Mouse (Mus musculus) lung, embryonic 14.5 days (tissue): ENCODE measurements around the gene Mlxipl. TPM values are rescaled to one million over a fixed set of nuclear protein-coding genes. Genes with fewer than 3 reads are reported as not detected.

Source experiments
- ATAC-seq: fragments of 200-750 bp; cut with Nextera tagmentation; 2 replicates; pipeline ENCODE4 v1.8.0; 2017; ENCODE audit warnings: mild to moderate bottlenecking, moderate TSS enrichment, moderate library complexity; ENCODE audit not compliant: insufficient read depth
- DNase-seq: peaks from one replicate; pipeline ENCODE4 v3.0.0-alpha.2; 2015
- H3K27ac ChIP-seq: fragments of 300-500 bp; sonication (generic); 2 replicates; pipeline ENCODE4 v1.5.1; 2014; ENCODE audit warnings: low read depth, mild to moderate bottlenecking, moderate library complexity
- H3K27me3 ChIP-seq: fragments of 300-500 bp; sonication (generic); 2 replicates; pipeline ENCODE4 v1.6.1; 2014; ENCODE audit warnings: low read length, control low read depth; ENCODE audit not compliant: insufficient read depth
- H3K36me3 ChIP-seq: fragments of 300-500 bp; sonication (generic); 2 replicates; pipeline ENCODE4 v1.6.1; 2014; ENCODE audit warnings: control low read depth; ENCODE audit not compliant: insufficient read depth
- H3K4me1 ChIP-seq: fragments of 300-500 bp; sonication (generic); 2 replicates; pipeline ENCODE4 v1.6.1; 2014; ENCODE audit warnings: antibody characterized with exemption, control low read depth; ENCODE audit not compliant: insufficient read depth
- H3K4me2 ChIP-seq: fragments of 300-500 bp; sonication (generic); 2 replicates; pipeline ENCODE4 v1.6.1; 2014; ENCODE audit warnings: mild to moderate bottlenecking
- H3K4me3 ChIP-seq: fragments of 300-500 bp; sonication (generic); 2 replicates; pipeline ENCODE4 v1.5.1; 2014; ENCODE audit warnings: low read depth, low read length
- H3K9ac ChIP-seq: fragments of 300-500 bp; sonication (generic); 2 replicates; pipeline ENCODE4 v1.6.1; 2014
- H3K9me3 ChIP-seq: fragments of 300-500 bp; sonication (generic); 2 replicates; pipeline ENCODE4 v1.6.1; 2016; ENCODE audit warnings: low read depth, low read length, control low read depth
- CTCF ChIP-seq: IDR thresholded peaks from 2 replicates; pipeline ENCODE4 v1.5.1; 2016; ENCODE audit warnings: antibody characterized with exemption, low read depth
- WGBS: fragments of 180-500 bp; shearing (Covaris S2); extraction: QIAGEN DNeasy Blood & Tissue Kit; methylation state at CpG from one replicate; pipeline ENCODE4 v1.1.7; 2014; 5-methylcytosine and 5-hydroxymethylcytosine counted together
- polyA plus RNA-seq: library from polyadenylated mRNA; unstranded; fragments of >200 nt; fragmentation: Nextera tagmentation; extraction: Ambion mirVana; gene quantifications from 2 replicates; pipeline ENCODE4 v1.2.1, GENCODE M21; 2014

The Mlxipl gene
- polyA plus RNA-seq, 1 experiment from 2014 or later: 2.1 TPM

DNA sequence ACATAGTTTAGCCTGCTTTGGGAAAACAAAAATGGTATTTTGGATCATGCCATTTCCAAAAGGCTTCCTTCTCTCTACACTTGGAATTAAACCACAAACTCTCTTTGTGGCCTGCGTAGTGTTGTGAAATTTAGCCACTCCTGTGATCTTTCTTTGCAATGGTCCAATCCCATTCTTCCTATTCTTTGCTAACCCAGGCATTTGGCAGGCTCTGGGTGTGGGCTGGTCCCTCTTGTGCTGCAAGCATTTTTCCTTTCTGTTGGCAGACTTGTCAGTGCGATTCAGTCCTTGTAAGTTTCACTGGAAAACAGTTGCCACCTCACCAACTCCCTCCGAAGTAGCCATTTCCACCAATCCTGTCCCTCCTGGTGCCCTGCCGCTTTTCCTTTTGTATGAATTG lies 71.5 kb downstream of the Mlxipl start:
- no peak overlapping the region for H3K9ac ChIP-seq
- peaks cover 67% of the 10 kb centered on the region for H3K36me3 ChIP-seq
- H3K4me2 ChIP-seq: no peak overlapping the region
- no peaks in the 10 kb centered on the region for H3K4me1 ChIP-seq
- WGBS: 95% methylated on average over 4 of the region's 4 CpGs
- no peak for TF ChIP-seq CTCF
- no peak overlapping the region for H3K27ac ChIP-seq
- ATAC-seq: no peak
- no peak overlapping the region for H3K4me3 ChIP-seq
- no peaks in the 10 kb centered on the region for H3K27me3 ChIP-seq
- no peaks in the 10 kb centered on the region for H3K9me3 ChIP-seq
- DNase-seq: no peak

DNA sequence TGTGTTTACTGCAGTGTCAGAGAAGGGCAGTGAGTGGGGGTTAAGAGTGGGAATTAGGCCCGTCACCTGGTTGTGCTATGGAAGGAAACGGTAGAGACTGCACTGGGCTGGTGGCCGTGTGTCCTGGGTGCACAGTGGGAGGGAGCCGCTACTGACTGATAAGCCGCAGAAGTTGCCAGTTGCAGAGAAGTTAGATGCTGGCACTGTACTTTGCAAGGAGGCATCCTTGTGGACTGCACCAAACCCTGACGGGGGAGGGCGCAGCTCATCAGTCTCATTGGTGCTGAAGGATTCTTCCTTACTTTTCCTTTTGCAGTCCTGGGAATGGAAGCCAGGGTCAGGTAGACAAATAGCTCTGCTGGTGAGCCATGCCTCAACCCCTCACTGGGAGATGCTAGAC lies 72.0 kb downstream of the Mlxipl start:
- Histone ChIP-seq H3K4me2 (no peak overlapping the region), H3K9me3 (no peaks in the 10 kb centered on the region), H3K27ac (no peak overlapping the region), H3K36me3 (peaks cover 63% of the 10 kb centered on the region), H3K4me3 (no peak overlapping the region), H3K4me1 (no peaks in the 10 kb centered on the region), H3K27me3 (no peaks in the 10 kb centered on the region), H3K9ac (no peak overlapping the region)
- TF ChIP-seq CTCF: no peak
- no peak for DNase-seq
- 81% methylated on average over 7 of the region's 7 CpGs for WGBS
- no peak for ATAC-seq

DNA sequence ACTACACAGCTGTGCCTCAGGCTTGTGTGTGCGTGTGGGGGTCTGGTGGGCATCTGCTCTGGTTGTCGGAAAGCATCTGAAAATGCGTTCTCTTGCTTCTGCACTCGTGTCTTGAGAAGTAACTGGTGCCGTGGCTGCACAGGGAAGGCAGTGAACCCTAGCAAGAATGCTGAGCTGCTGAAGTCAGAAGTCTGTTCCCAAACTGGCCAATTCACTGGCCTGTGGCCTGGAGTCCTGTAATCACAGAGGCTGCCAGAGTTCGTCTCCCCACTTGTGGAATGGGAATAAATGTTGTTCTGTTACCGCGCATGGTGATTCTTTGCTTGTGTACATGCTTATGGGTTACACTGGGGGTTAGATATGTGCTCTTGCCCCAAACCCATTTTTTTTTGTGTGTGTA lies 72.7 kb downstream of the Mlxipl start:
- WGBS: 94% methylated on average over 8 of the region's 8 CpGs

DNA sequence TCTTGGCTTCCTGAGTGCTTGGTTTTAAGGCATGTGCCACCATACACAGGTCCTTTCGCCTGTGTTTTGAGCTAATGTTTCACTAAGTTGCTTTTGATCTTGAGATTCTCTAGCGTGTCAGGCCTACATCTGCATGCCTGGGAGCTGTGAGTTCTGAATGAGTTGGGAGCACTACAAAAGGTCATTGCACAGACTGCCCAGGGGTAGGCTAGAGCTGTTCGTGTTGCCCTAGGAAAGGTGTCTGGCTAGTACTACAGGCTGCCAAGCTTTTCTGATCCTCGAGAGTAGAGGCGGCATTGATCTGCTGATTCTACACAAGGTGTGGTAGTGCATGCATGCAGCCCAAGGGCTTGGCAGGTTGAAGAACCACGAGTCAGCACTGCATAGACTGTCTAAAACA lies 73.1 kb downstream of the Mlxipl start:
- DNase-seq (no peak), ATAC-seq (no peak)
- H3K27ac ChIP-seq: no peak overlapping the region
- 75% methylated on average over 6 of the region's 6 CpGs for WGBS
- H3K4me3 ChIP-seq: no peak overlapping the region
- H3K9ac ChIP-seq: no peak overlapping the region
- no peak overlapping the region for H3K4me2 ChIP-seq
- no peak for TF ChIP-seq CTCF
- no peaks in the 10 kb centered on the region for H3K9me3 ChIP-seq
- no peaks in the 10 kb centered on the region for H3K27me3 ChIP-seq
- peaks cover 53% of the 10 kb centered on the region for H3K36me3 ChIP-seq
- H3K4me1 ChIP-seq: no peaks in the 10 kb centered on the region

More for the DNA sequence above, 72.7 kb downstream of the Mlxipl start:
- Histone ChIP-seq H3K27me3 (no peaks in the 10 kb centered on the region), H3K9me3 (no peaks in the 10 kb centered on the region), H3K36me3 (peaks cover 56% of the 10 kb centered on the region), H3K4me2 (no peak overlapping the region), H3K4me3 (no peak overlapping the region), H3K9ac (no peak overlapping the region), H3K4me1 (no peaks in the 10 kb centered on the region), H3K27ac (no peak overlapping the region)
- no peak for TF ChIP-seq CTCF
- ATAC-seq: no peak
- no peak for DNase-seq

DNA sequence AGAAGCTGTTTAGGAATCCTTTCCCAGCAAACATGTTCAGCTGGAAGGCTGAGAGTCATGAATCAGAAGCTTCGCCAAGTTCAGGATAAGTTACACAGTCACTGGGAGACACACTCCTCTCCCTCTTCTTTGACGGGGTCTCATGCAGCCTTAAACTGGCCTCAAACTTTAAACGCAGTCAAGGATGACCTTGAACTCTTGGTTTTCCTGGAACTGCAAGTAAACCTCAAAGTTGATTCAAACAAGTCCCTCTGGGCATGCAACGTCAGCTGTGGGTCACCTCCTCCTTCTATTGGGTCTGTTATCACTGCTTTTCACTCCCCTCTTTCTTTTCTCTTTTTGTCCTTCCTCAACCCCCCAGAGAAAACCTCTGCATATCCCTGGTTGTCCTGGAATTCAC lies 77.2 kb downstream of the Mlxipl start:
- TF ChIP-seq CTCF: no peak
- no peak overlapping the region for H3K27ac ChIP-seq
- peaks cover 26% of the 10 kb centered on the region for H3K36me3 ChIP-seq
- H3K9ac ChIP-seq: no peak overlapping the region
- H3K4me3 ChIP-seq: no peak overlapping the region
- DNase-seq (no peak), ATAC-seq (no peak)
- no peak overlapping the region for H3K4me2 ChIP-seq
- no peaks in the 10 kb centered on the region for H3K9me3 ChIP-seq
- no peaks in the 10 kb centered on the region for H3K27me3 ChIP-seq
- 83% methylated on average over 4 of the region's 4 CpGs for WGBS
- peaks cover 6% of the 10 kb centered on the region for H3K4me1 ChIP-seq

- TF ChIP-seq CTCF: no peak
- Histone ChIP-seq H3K4me1 (peaks cover 6% of the 10 kb centered on the region), H3K27me3 (no peaks in the 10 kb centered on the region), H3K4me2 (no peak overlapping the region; the same call in 1 of the 2 replicates), H3K36me3 (peaks cover 26% of the 10 kb centered on the region), H3K9ac (no peak overlapping the region), H3K4me3 (no peak overlapping the region), H3K27ac (no peak overlapping the region), H3K9me3 (no peaks in the 10 kb centered on the region)
- no peak for ATAC-seq
- WGBS: 92% methylated on average over 4 of the region's 4 CpGs
- no peak for DNase-seq
Measured at GRCm38 (mm10) chr5:135167469-135167868, 77.8 kb downstream of the Mlxipl start.

DNA sequence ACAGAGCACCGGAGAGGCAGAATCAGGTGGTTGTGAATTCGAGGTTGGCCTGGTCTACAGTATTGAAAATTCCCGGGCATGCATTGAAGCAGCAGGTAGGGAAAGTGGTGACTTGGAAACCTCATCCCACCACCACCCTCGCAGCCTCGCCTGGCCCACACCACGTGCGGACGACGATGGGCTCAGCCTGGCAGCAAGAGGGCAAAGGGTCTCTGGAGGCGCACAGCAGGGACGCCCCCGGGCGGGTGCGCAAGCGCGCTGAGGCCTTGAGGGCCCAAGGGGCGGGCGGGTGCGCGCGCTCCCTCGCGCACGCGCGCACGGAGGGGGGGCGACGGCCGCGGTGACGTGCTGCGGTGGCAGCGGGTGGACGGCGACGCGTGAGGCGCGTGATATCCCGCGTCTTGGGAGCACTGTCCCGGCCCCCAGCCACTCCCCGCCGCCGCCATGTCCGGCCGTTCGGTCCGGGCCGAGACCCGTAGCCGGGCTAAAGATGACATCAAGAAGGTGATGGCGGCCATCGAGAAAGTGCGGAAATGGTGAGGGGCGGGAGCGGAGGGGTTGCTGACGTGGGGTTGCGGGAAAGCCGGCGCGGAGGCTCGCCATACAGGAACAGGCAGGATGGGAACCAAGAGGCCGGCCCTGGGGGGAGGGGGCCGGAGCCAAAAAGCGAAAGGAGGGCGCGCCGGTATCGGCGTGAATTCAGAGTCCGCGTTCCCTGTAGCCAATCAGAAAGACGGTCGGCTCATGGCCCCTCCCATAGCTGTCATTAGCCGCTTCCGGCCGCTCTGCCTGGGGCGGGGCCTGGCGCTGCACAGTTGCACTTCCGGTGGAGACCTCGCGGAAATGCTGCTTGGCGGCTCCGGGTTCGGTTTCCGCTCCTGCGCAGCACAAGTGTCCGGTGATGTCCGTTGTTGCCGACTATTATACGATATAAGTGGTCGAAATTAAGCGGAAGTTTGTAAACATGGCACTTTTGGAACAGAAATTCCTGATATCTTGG lies 78.7 kb downstream of the Mlxipl start, which contains the start of gene Bcl7b:
Gene Bcl7b (plus strand): TSS at position 221 of the 1,000 bp plus-strand sequence.
- peak within 1 kb of the TSS; percentile 70 for H3K4me3 ChIP-seq
- H3K9ac ChIP-seq: peak within 1 kb of the TSS; percentile 80
- peaks cover 6% of the 10 kb centered on the region for H3K4me1 ChIP-seq
- H3K4me2 ChIP-seq: peak within 1 kb of the TSS; percentile 97
- ATAC-seq (peak; percentile 98), DNase-seq (peak; percentile 99)
- peak; percentile 17; the same call in 1 of the 2 replicates for TF ChIP-seq CTCF
- H3K27me3 ChIP-seq: no peaks in the 10 kb centered on the region
- peak within 1 kb of the TSS; percentile 98 for H3K27ac ChIP-seq
- peaks cover 29% of the 10 kb centered on the region for H3K36me3 ChIP-seq
- no peaks in the 10 kb centered on the region for H3K9me3 ChIP-seq
- WGBS: 2% methylated on average over 93 of the region's 95 CpGs
